ENCODE assay signal across 8 mouse cellular contexts in genomic region chr4:48770954-48771665, GRCm38 (mm10).
DNase-seq lines count a peak whose midpoint lies in the region; ATAC-seq lines count a peak whose summit lies in the region.

No protein-coding gene starts in this region.

- DNase-seq in urinary bladder, adult 18-20 months (ENCODE audit: low spot score in 2 of 2), result peak; percentile 3 to 5
- no peak for DNase-seq in urinary bladder, postnatal 4 days (ENCODE audit: low spot score in 2 of 2)
- peak; percentile 76 for DNase-seq in kidney, postnatal 10 days
- peak; percentile 79 for DNase-seq in retina, embryonic 14.5 days (ENCODE audit: low spot score)
- DNase-seq in T-cell, adult 2 months (ENCODE audit: low spot score), result no peak

- no peaks in the 10 kb centered on the region for H3K9me3 ChIP-seq in heart, embryonic 16.5 days (replicated peaks; ENCODE audit: control insufficient read depth, low read length)
- no peaks in the 10 kb centered on the region for H3K9me3 ChIP-seq in limb, embryonic 15.5 days

- H3K36me3 ChIP-seq in heart, embryonic 16.5 days (ENCODE audit: control insufficient read depth, insufficient read depth), result no peaks in the 10 kb centered on the region
- no peaks in the 10 kb centered on the region for H3K36me3 ChIP-seq in limb, embryonic 15.5 days

- H3K9ac ChIP-seq in heart, embryonic 16.5 days (ENCODE audit: low read length), result no peak overlapping the region
- no peak overlapping the region for H3K9ac ChIP-seq in limb, embryonic 15.5 days

- no peaks in the 10 kb centered on the region for H3K27me3 ChIP-seq in heart, embryonic 16.5 days (ENCODE audit: control insufficient read depth, insufficient read depth, low read length)
- peaks cover 3% of the 10 kb centered on the region; the same call in 1 of the 2 replicates for H3K27me3 ChIP-seq in limb, embryonic 15.5 days

- 36% methylated on average over 14 of the region's 14 CpGs for WGBS in heart, embryonic 16.5 days
- 22% methylated on average over 14 of the region's 14 CpGs for WGBS in limb, embryonic 15.5 days

- ATAC-seq in common myeloid progenitor, adult 5-6 weeks (replicated peaks; ENCODE audit: low read depth, poor library complexity, severe bottlenecking), result 0 out of 2 replicates have a peak, but pooled peaks have one; percentile 54
- ATAC-seq in heart, embryonic 16.5 days (replicated peaks; ENCODE audit: extremely low read depth, insufficient read depth, low FRiP score), result no peak
- ATAC-seq in limb, embryonic 15.5 days (ENCODE audit: insufficient number of reproducible peaks, low FRiP score, low TSS enrichment, low read depth), result peak; percentile 69; the same call in 1 of the 2 replicates

- no peak overlapping the region for H3K4me3 ChIP-seq in heart, embryonic 16.5 days (ENCODE audit: low read length)
- H3K4me3 ChIP-seq in limb, embryonic 15.5 days, result 0 out of 2 replicates have a peak overlapping the region, but pooled peaks have one; percentile 7

- no peak overlapping the region for H3K27ac ChIP-seq in heart, embryonic 16.5 days (ENCODE audit: low read length)
- peak overlapping the region; percentile 54 for H3K27ac ChIP-seq in limb, embryonic 15.5 days

- H3K4me2 ChIP-seq in heart, embryonic 16.5 days (ENCODE audit: low read depth, low read length), result 0 out of 2 replicates have a peak overlapping the region, but pooled peaks have one; percentile 5
- H3K4me2 ChIP-seq in limb, embryonic 15.5 days, result peak overlapping the region; percentile 29

- H3K4me1 ChIP-seq in heart, embryonic 16.5 days (ENCODE audit: control insufficient read depth, insufficient read depth, low read length), result no peaks in the 10 kb centered on the region
- peaks cover 4% of the 10 kb centered on the region for H3K4me1 ChIP-seq in limb, embryonic 15.5 days

Comparison
In these comparisons a context has a peak if more than half of its experiments do, and no peak if none do; other contexts are left out.
1. DNase-seq: peak in urinary bladder, adult 18-20 months (2 of 2), kidney, postnatal 10 days (single experiment) and retina, embryonic 14.5 days (single experiment); none in urinary bladder, postnatal 4 days (0 of 2) and T-cell, adult 2 months (single experiment).